Mouse (Mus musculus) left cerebral cortex, postnatal 25 days (tissue): ENCODE data around the gene Gdpd1. TPM values are rescaled to one million over a fixed set of nuclear protein-coding genes. Genes with fewer than 3 reads are reported as not detected.
"Not testable (repeated sequence)": the region's sequence is repeated elsewhere in the genome, so short reads cannot be mapped to it uniquely, and the experiment has no call there.

Experiments used
- DNase-seq, 2 experiments: peaks; one replicate each; pipeline ENCODE4 v3.0.0; 2022; ENCODE audit warnings: low spot score in 2 of 2, mixed read lengths in 1 of 2
- intact Hi-C: fragments of 180-260 bp; cut with DNase I; formaldehyde crosslinking; loops from one replicate; pipeline ENCODE4 v1.15.1; 2025
- total RNA-seq, 2 experiments: library from RNA; stranded (reverse); gene quantifications; 2 replicates each; pipeline ENCODE4 v1.2.3; 2021

Gene Gdpd1
- total RNA-seq = 10 to 100 TPM; 41.3 to 46.1 TPM

- intact Hi-C loops = no loop called here
- peak; percentile 88 to 92 for DNase-seq
Observed at GRCm38 (mm10) chr11:87073866-87074440, at the start of gene Gdpd1. Gene Gdpd1 (minus strand): TSS chr11:87074062.

- intact Hi-C loops = no loop called here
- no peak for DNase-seq
Observed at GRCm38 (mm10) chr11:87121864-87122263, 48.0 kb upstream of the Gdpd1 start.

GRCm38 (mm10) chr11:87110172-87110909, 36.5 kb upstream of the Gdpd1 start:
- DNase-seq = no peak
- intact Hi-C loops = no loop called here

- intact Hi-C loops = loop anchor here (2.0 kb wide), 1 partner anchor 17 kb away; the partner anchor contains the start of gene Trim37
- DNase-seq = no peak
Observed at GRCm38 (mm10) chr11:87109519-87110171, 35.8 kb upstream of the Gdpd1 start.

- peak; percentile 97 to 100 for DNase-seq
- intact Hi-C loops = loop anchor here (2.0 kb wide), 1 partner anchor 18 kb away; the partner anchor contains the start of gene Trim37
Observed at GRCm38 (mm10) chr11:87108755-87109518, 35.1 kb upstream of the Gdpd1 start, which contains the start of gene Ska2. Gene Ska2 (plus strand): TSS chr11:87109234.

GRCm38 (mm10) chr11:87108409-87108754, 34.5 kb upstream of the Gdpd1 start, which contains the start of gene Prr11:
Gene Prr11 (minus strand): TSS chr11:87108708.
- intact Hi-C loops = loop anchor here (2.0 kb wide), 1 partner anchor 18 kb away; the partner anchor contains the start of gene Trim37
- DNase-seq = no peak

- intact Hi-C loops = no loop called here
- no peak for DNase-seq
Observed at GRCm38 (mm10) chr11:87087142-87087541, 13.3 kb upstream of the Gdpd1 start.

- intact Hi-C loops = no loop called here
Observed at GRCm38 (mm10) chr11:87086290-87086984, 12.6 kb upstream of the Gdpd1 start, which contains the start of gene Smg8. Gene Smg8 (minus strand): TSS chr11:87086774.

GRCm38 (mm10) chr11:87085461-87085860, 11.6 kb upstream of the Gdpd1 start:
- no peak for DNase-seq
- intact Hi-C loops = no loop called here

More at GRCm38 (mm10) chr11:87086290-87086984, 12.6 kb upstream of the Gdpd1 start, which contains the start of gene Smg8:
- peak; percentile 80 to 89 for DNase-seq

GRCm38 (mm10) chr11:87083712-87084111, 9.8 kb upstream of the Gdpd1 start:
- intact Hi-C loops = no loop called here
- no peak for DNase-seq

GRCm38 (mm10) chr11:87073343-87073865, 458 bp downstream of the Gdpd1 start:
- intact Hi-C loops = no loop called here
- DNase-seq = peak; percentile 77 to 86

- DNase-seq = no peak
- intact Hi-C loops = no loop called here
Observed at GRCm38 (mm10) chr11:87062087-87062486, 11.8 kb downstream of the Gdpd1 start.

- no peak for DNase-seq
- intact Hi-C loops = no loop called here
Observed at GRCm38 (mm10) chr11:87060410-87060809, 13.5 kb downstream of the Gdpd1 start.

- intact Hi-C loops = no loop called here
- DNase-seq = no peak
Observed at GRCm38 (mm10) chr11:87056286-87056685, 17.6 kb downstream of the Gdpd1 start.

- DNase-seq, intact Hi-C loops: not testable (repeated sequence)
Observed at GRCm38 (mm10) chr11:87048900-87049299, 25.0 kb downstream of the Gdpd1 start.

- no peak for DNase-seq
- intact Hi-C loops = no loop called here
Observed at GRCm38 (mm10) chr11:87046968-87047367, 26.9 kb downstream of the Gdpd1 start.

- no peak for DNase-seq
- intact Hi-C loops = no loop called here
Observed at GRCm38 (mm10) chr11:87043052-87043451, 30.8 kb downstream of the Gdpd1 start.

- intact Hi-C loops = no loop called here
- no peak for DNase-seq
Observed at GRCm38 (mm10) chr11:87039307-87039963, 34.4 kb downstream of the Gdpd1 start.
